Mouse (Mus musculus) heart, adult 2 months (tissue): ENCODE data around the gene Set.

Experiments
- EP300 ChIP-seq: fragments of 200-500 bp; IDR thresholded peaks from 2 replicates; pipeline ENCODE4 v1.6.1; 2011; ENCODE audit warnings: low read depth, low read length, control low read depth; ENCODE audit not compliant: insufficient read depth
- POLR2A ChIP-seq: fragments of 200-500 bp; IDR thresholded peaks from 2 replicates; pipeline ENCODE4 v1.6.1; 2011; ENCODE audit warnings: mild to moderate bottlenecking, low read depth, low read length, control low read depth; ENCODE audit not compliant: insufficient read depth

DNA sequence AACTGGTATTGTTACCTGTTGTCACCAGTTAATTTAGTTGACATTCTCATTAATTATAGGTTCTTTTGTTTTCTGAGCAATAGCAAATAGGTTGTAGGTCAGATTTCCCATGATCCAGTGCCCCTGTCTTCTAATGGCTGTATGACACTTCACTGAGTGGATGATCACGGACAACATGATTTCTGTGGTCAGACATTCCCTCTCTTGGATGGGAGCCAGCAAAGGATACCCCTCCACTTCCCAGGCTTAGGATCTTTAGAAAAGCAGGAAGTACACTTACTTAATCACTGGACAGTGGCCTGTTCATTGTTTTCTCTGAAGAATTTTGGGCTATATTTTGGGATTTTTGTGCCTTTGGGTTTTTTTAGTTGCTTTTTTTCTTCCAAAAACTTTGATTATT lies 48.1 kb upstream of the Set start:
- TF ChIP-seq EP300: no peak
- no peak for TF ChIP-seq POLR2A
